Mouse (Mus musculus): ENCODE results near the gene Tnxb.

Gene Tnxb

DNA sequence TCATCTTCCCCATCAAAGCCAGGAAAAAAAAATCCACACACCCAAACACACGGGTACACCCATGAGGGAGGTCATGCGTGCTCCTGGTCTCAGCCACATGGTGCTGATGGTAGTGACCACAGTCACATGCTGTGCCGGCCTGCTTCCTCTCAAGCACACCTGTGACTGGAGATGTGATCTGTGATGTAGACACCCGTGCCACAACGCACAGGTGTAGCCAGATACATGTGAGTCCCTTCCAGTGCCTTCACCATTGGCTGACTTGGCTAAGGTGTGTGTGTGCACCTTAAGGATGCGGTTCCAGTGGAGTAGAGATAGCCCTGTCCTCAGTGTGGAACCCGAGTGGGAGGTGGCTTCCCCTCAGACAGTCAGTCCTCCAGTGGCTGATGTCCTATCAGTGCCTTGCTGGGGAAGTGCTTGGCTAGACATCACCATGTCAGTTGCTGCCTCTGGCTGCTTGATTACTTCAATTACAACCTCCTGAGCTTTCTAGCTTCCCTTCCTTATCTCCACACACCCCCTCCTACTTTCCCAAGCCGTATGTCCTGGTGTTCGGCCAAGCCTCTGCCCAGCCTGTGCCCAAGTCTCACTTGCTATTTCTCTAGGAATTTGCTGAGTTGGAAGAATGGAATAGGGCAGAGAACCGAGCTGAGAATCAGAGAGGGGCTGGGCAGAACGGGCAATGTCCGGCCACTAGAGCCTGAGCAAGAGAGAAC lies 11.0 kb upstream of the Tnxb start:
- DNase-seq (ENCODE audit: low read depth, low spot score): no peak

DNA sequence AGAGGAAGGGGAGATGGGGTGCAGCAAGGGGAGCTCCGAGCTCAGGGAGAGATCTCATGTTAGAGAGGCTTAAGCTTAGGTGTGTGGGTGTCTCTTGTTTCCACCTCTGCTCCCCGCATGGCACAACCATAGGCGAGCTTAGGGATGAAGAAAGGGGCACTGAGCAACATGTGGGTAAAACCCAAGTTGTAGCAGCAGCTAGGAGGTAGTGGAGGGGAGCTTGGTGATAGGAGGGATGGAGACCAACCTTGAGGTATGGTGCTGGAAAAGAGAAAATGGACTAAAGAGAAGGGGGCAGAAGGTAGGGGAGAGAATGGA lies 10.5 kb upstream of the Tnxb start:
- DNase-seq (ENCODE audit: low read depth, low spot score): no peak

DNA sequence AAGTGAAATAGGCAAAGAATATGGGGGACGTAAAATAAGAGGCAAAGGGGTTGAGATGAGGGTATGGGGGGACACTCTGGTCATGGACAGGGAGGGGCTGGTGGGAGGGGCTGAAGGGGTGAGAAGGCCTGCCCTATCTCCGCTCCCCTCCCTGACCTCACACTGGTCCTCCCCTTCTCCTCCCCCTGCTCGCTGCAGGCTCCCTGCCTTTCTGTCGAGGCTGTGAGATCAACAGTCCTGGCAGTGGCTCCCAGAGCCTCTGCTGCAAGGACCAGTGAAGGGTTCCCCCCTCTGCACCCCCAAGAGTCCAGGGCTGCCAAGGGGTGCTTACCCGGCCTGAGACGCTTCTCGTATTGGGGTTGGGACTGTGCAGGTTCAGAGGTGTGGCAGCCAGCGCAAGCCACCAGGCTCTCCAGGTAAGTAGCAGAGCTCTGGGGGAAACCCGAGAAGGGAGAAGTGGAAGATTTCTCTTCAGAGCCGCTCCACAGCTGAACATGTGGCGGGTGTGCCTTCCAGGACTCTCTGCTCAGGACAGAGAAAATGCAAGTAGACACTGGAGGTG lies 10.0 kb upstream of the Tnxb start:
- no peak for DNase-seq (ENCODE audit: low read depth, low spot score)

DNA sequence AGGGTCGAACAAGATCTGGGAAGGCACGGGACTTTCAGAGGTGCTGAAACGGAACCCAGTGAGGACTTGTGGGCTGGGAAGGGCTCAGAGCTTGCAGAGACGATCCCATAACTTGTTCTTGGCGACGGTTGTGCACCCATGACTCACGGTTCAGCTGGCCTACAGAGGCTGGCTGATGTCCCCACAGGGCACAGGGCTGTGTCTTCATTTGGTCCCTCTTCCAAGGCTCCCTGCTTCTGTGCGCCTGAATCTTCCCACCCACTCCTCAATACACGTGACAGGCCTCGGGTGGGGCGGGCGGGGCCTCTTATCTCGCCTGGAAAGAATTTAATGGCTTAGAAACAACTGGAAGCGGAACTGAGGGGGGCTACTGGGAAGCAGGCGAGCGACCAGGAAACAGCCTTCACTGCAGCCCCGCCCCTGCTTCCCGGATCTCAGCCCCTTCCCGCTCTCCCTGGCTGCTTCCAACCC lies 9.2 kb upstream of the Tnxb start:
- no peak for DNase-seq (ENCODE audit: low read depth, low spot score)

DNA sequence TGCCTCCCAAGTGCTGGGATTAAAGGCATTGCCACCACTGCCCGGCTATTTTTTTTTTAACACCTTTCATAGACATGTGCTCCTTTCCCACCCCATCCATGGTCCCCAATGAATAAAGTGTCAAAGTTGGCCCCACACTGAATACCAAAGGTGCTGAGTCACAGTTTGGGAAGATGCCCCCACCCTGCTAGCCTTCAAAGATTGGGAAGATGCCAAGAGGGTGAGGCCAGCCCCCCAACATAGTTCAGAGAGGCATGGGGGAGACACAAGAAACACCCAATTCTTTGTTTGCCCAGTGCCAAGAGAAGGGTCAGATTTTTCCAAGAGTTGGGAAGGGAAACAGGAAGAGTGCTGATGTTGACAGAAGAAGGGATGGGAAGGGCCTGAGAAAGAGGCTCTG lies 7.9 kb upstream of the Tnxb start:
- DNase-seq (ENCODE audit: low read depth, low spot score): no peak

DNA sequence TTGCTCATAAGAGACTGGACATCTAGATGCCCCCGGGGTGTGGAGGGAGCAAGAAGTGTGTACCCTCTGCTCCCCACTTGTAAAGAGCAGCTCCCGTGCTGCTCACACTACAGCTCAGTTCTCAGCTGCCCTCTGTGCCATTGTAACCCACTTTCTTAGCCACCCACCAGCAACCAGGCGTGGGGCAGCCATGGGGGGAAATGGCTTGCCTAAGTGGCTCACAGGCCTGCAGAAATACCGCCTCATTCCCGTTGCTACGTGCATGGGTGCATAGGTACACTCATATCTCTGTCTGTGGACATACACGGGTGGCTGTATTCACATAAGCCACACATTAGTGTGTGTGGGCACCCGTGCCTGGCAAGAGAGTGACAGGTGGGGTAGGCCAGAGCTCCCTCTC lies 7.4 kb upstream of the Tnxb start:
- no peak for DNase-seq (ENCODE audit: low read depth, low spot score)

DNA sequence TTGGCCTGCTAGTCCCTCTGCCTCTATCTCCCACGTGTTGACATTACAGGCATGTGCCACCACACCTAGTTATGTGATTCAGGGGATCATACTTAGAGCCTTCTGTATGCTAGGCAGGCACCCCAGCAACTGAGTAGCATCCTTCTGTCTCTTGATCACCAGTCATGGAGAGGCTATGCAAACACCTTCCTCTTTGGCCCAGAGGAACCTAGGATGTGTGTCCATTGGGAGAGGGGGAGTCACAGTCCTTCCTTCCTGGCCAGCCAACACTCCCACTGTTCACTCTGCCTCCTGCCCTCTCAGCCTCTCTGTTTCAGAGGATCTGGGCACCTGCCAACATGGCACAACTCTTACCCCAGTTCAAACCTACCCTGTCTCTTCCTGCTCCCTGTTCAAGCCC lies 6.8 kb upstream of the Tnxb start:
- DNase-seq (ENCODE audit: low read depth, low spot score): no peak

DNA sequence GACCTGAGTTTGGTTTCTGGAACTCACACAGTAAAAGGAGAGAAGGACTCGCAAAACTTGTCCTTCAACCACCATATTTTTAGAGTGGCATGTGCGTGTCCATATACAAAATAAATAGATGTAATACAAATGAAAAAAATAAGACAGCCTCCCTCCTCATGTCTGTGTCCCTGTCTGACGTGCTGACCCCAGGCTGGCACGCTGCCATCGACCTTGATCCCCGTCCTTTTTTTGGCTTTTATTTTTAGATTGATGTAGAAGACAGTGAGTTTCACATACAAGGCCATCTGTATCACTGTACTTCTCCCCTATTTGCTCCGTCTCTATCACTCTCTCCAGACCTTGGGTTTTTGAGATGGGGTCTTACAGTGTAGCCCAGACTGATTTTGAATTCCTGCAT lies 5.9 kb upstream of the Tnxb start:
- DNase-seq (ENCODE audit: low read depth, low spot score): no peak

DNA sequence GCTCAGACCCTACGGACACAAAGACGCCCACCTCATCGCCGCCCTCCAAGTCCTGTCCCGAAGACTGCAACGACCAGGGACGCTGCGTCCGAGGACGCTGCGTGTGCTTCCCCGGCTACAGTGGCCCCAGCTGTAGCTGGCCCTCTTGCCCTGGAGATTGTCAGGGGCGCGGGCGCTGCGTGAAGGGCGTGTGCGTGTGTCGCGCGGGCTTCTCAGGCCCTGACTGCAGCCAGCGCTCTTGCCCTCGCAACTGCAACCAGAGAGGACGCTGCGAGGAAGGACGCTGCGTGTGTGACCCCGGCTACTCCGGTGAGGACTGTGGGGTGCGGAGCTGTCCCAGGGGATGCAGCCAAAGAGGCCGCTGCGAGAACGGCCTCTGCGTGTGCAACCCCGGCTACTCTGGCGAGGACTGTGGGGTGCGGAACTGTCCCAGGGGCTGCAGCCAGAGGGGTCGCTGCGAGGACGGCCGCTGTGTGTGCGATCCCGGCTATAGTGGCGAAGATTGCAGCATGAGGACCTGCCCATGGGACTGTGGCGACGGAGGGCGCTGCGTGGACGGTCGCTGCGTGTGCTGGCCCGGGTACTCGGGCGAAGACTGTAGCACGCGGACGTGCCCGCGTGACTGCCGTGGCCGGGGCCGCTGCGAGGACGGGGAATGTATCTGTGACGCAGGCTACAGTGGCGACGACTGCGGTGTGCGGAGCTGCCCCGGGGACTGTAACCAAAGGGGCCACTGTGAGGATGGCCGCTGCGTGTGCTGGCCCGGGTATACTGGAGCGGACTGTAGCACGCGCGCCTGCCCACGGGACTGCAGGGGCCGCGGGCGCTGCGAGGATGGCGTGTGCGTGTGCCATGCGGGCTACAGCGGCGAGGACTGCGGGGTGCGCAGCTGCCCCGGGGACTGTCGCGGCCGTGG lies 1.1 kb downstream of the Tnxb start:
- DNase-seq (ENCODE audit: low read depth, low spot score): no peak

DNA sequence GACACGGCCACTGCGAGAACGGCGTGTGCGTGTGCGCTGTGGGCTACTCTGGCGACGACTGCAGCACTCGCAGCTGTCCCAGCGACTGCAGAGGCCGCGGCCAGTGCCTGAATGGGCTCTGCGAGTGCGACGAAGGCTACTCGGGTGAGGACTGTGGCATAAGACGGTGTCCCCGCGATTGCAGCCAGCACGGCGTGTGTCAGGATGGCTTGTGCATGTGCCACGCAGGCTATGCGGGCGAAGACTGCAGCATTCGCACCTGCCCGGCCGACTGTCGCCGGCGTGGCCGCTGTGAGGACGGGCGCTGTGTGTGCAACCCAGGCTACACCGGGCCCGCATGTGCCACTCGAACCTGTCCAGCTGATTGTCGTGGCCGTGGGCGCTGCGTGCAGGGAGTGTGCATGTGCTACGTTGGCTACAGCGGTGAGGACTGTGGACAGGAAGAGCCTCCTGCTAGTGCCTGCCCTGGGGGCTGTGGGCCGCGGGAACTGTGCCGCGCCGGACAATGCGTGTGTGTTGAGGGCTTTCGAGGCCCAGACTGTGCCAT lies 2.0 kb downstream of the Tnxb start:
- no peak for DNase-seq (ENCODE audit: low read depth, low spot score)

DNA sequence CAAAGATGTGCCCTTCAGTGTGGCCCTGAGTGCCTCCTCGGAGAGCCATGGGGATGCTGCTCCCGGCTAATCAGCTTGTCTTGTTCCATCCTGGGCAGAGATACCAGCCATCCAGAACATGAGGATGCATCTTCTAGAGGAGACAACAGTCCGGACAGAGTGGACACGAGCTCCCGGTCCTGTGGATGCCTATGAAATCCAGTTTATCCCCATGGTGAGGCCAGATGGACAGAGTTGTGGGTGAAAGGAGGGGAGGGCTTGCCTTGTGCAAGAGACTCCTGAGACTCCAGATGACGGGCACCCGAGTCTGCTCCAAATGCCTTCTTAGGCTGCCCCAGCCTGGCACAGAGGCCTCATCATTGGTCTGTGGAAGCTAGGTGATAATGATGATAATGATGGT lies 2.8 kb downstream of the Tnxb start:
- DNase-seq (ENCODE audit: low read depth, low spot score): no peak

DNA sequence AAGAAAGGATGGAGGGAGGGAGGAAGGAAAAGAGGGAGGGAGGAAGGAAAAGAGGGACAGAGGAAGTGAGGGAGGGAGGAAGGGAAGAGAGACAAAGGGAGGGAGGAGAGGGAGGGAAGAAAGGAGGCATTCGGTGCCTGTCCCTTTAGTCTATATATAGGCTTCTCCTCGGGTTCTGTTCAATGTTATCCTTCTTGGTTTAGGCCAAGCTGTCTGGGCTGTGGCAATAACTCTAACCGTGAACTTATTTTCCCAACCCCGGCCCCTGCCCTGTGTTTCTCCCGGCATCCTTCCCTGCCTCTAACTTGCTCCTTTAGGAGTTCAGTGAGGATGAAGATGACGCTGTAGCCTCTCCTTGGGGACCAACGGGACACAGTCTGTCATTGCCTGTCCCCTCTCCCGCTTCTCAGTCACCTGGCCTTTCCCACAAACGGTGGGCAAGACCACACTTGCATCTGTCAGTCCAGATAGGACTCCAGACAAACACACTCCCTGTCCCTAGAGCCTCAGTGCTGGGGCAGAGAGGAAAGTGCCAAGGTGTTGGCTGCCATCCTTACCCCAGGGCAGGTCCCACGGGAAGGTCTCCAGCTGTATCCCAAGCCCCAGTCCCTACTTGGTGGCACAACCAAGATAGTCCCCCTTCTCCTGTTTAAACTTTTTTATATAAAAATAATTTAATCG lies 4.3 kb downstream of the Tnxb start:
- no peak for DNase-seq (ENCODE audit: low read depth, low spot score)

DNA sequence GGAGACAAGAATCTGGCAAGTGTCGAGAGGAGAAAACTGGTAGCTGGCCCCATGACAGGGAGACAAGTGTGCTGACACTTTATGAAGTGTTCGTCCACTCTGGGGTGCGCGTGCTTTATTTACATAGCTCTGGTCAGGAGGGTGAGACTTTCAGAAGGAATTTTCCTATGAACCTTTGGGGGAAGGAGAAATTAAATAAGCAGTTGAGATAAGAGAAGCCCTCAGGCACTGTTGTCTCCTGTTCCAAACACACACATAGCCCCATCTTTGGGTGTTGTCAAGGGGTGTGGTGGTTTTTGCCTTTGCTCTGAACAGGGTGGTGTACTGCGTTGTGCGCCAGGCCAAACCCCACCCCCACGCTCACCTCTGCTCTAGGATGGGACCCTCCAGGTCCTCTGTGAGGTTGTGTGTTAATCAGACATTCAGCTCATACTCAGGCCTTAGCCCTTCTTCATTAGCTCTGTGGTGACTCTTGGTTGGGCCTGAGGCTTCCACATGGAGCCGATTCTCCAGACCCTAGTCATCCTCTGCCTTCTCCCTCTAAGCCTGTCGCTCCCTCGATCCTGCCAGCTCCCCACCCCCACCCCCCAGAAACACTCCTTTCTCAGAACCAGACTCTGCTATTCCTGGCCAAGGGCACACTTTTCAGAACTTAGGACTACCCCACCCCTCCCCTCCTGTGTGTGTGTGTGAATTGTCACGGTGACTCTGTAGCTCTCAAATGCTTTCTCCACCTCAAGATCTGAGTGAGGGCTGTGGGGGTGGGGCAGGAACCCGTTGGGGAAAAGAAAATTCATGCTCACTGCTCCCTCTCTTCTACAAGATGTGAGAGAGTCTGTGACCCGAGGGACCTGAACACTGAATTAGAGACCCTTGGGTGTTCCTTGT lies 5.1 kb downstream of the Tnxb start:
- DNase-seq (ENCODE audit: low read depth, low spot score): no peak

DNA sequence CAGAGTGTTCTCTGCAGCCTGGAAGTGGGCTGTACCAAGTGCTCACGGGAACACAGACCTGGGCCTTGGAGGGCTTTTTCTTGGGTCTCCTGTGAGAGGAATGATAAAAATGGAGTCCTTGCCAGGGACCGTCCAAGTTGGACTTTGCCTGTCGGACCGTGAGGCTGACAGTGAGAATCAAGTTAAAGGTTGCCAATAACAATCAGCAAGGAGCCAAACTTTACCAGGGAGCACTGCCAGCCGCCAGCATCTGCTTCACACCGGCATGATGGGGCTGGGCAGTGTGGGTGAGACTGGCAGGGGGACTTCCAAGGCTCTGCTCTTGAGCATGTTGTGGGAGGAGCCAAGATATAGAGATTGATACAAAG lies 5.7 kb downstream of the Tnxb start:
- no peak for DNase-seq (ENCODE audit: low read depth, low spot score)

DNA sequence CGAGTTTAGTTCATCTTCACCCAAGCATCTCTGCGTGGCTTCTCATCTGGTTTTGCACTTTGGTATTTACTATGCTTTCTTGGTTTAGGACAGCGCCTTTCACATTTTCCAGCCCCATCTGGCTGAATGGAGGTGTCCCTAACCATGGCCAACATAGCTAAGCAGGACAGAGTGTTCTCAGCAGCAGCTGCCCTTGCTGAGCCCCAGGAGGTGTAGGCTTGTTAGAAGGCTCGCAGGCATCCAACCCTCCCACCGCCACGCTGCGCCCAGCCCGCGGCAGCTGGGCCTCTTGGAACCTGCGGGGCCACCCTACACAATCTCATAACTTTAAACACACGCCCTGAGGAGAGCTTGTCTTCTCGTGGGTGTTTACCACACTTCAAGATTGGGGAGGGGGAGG lies 6.3 kb downstream of the Tnxb start:
- DNase-seq (ENCODE audit: low read depth, low spot score): no peak

DNA sequence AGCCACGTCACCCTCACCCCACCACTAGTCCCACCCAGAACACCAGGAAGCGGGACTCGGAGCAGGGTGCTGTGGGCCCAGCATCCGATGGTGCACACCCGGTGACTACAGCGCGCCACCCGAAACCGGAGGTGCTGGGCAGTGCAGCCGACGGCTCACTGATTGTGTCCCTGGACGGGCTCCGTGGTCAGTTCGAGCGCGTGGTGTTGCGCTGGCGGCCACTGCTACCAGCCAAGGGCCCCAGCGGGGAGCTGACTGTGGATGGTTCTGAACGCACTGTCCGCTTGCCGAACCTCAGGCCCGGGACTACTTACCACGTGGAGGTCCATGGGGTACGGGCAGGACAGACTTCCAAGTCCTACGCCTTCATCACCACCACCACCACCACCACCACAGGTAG lies 9.9 kb downstream of the Tnxb start:
- DNase-seq (ENCODE audit: low read depth, low spot score): no peak

DNA sequence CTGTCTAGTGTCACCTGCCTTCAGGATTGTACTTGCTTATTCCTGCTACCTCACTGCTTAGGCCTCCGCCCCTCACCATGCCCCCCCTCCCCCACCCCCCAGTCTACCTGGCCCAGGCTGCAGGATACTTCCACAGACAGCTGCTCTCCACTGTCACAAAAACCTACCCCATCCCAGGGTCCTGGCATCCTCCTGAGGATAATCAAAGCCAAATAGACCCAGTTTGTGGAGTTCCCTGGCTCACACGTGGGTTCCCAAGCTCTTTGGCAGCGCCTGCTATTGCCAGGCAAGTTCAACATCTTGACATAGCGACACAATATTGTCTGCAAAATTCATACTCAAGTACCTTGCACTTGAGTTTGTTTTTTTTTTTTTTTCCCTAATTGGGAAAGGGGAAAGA lies 10.3 kb downstream of the Tnxb start:
- DNase-seq (ENCODE audit: low read depth, low spot score): peak; percentile 11

DNA sequence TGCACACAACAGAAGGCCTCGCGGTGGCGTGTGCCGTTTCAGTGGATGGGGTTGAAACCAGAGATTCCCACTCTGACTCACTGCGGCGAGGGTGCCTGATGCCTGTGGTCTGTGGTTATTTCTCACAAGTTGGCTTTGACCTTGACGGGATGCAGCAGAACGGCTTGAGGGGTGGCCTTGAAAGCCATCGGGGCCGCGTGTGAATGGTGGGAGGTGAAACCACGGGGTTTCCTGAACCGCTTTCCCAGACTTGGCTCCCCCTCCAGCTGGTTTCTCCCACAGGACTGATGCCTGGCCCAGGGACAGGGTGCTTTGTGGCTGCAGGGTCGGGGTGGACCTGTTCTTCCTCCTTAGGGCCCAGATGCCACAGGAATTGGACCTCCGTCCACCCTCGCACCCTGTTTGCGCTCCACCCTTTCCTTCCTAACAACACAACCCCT lies 10.8 kb downstream of the Tnxb start:
- peak; percentile 65 for DNase-seq (ENCODE audit: low read depth, low spot score)

DNA sequence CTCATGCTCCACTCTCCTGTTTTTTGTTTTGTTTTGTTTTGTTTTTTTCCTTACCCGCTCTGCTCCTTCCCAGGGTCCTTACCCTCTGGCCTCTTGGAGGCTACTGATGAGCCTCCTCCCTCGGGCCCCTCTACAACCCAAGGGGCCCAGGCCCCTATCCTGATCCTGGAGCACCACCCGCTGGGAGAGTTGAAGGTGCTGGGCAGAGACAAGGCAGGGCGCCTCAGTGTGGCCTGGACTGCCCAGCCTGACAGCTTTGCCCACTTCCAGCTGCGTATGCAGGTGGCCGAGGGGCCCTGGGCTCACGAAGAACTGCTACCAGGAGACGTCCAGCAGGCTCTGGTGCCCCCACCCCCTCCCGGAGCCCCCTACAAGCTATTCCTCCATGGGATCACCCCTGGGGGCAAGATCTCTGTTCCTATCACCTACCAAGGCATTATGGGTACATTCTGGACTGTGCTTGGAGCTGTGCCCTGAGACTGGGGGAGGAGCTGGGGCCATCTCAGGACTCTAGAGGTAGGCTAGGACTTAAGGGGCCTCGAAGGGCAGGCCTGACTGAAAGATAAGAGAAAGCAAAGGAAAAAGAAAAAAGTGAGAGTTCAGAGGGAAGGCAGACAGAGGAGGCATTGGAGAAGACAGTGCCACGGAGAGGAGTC lies 11.7 kb downstream of the Tnxb start:
- no peak for DNase-seq (ENCODE audit: low read depth, low spot score)

DNA sequence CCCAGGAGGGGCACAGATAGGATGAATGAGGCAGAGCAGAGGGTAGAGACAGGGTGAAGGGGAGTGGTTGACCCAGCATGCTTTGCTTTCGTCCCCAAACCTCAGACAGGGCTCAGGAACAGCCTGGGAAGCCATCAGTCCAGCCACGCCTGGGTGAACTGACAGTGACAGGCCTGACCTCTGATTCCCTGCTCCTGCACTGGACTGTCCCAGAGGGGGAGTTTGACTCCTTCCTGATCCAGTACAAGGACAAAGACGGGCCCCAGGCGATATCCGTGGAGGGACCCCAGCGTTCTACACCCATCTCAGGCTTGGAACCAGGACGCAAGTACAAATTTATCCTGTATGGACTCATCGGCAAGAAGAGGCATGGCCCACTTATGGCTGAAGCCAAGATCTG lies 12.8 kb downstream of the Tnxb start:
- no peak for DNase-seq (ENCODE audit: low read depth, low spot score)

All from CD4-positive helper T cell, adult 2 months (primary cell).